Mouse (Mus musculus): ENCODE measurements around the gene Pygo2.

Gene Pygo2

GRCm38 (mm10) chr3:89393605-89394004 lies 36.4 kb upstream of the Pygo2 start:
- in situ Hi-C loops (cut with MboI) = no loop called here

GRCm38 (mm10) chr3:89394006-89394893 lies 35.8 kb upstream of the Pygo2 start, which contains the start of gene Zbtb7b:
Gene Zbtb7b (minus strand): TSS chr3:89394776.
- in situ Hi-C loops (cut with MboI) = no loop called here

- in situ Hi-C loops (cut with MboI) = no loop called here
Measured at GRCm38 (mm10) chr3:89394894-89395256, 35.1 kb upstream of the Pygo2 start.

GRCm38 (mm10) chr3:89395419-89395805 lies 34.6 kb upstream of the Pygo2 start:
- in situ Hi-C loops (cut with MboI) = no loop called here

GRCm38 (mm10) chr3:89395806-89396653 lies 34.0 kb upstream of the Pygo2 start:
- in situ Hi-C loops (cut with MboI) = no loop called here

- in situ Hi-C loops (cut with MboI) = no loop called here
Measured at GRCm38 (mm10) chr3:89396654-89397005, 33.4 kb upstream of the Pygo2 start.

- in situ Hi-C loops (cut with MboI) = no loop called here
Measured at GRCm38 (mm10) chr3:89401329-89401728, 28.7 kb upstream of the Pygo2 start.

GRCm38 (mm10) chr3:89402693-89403092 lies 27.3 kb upstream of the Pygo2 start, which contains the start of gene Lenep:
Gene Lenep (minus strand): TSS chr3:89402793.
- in situ Hi-C loops (cut with MboI) = no loop called here

GRCm38 (mm10) chr3:89406887-89407286 lies 23.1 kb upstream of the Pygo2 start:
- in situ Hi-C loops (cut with MboI) = no loop called here

GRCm38 (mm10) chr3:89408448-89408847 lies 21.6 kb upstream of the Pygo2 start:
- in situ Hi-C loops (cut with MboI) = no loop called here

GRCm38 (mm10) chr3:89409701-89410100 lies 20.3 kb upstream of the Pygo2 start:
- in situ Hi-C loops (cut with MboI) = no loop called here

- in situ Hi-C loops (cut with MboI) = no loop called here
Measured at GRCm38 (mm10) chr3:89410864-89411263, 19.1 kb upstream of the Pygo2 start.

GRCm38 (mm10) chr3:89411490-89412393 lies 18.3 kb upstream of the Pygo2 start, which contains the start of gene Flad1:
Gene Flad1 (minus strand): TSS chr3:89411870.
- in situ Hi-C loops (cut with MboI) = no loop called here

GRCm38 (mm10) chr3:89416158-89416557 lies 13.9 kb upstream of the Pygo2 start:
- in situ Hi-C loops (cut with MboI) = no loop called here

- in situ Hi-C loops (cut with MboI) = no loop called here
Measured at GRCm38 (mm10) chr3:89417131-89417530, 12.9 kb upstream of the Pygo2 start.

GRCm38 (mm10) chr3:89417840-89418169 lies 12.2 kb upstream of the Pygo2 start:
- in situ Hi-C loops (cut with MboI) = no loop called here

- in situ Hi-C loops (cut with MboI) = no loop called here
Measured at GRCm38 (mm10) chr3:89418170-89418860, 11.7 kb upstream of the Pygo2 start, which contains the start of the genes Cks1b and Shc1. Gene Cks1b (minus strand): TSS chr3:89418383. Gene Shc1 (plus strand): TSS chr3:89418443.

GRCm38 (mm10) chr3:89418861-89419250 lies 11.2 kb upstream of the Pygo2 start:
- in situ Hi-C loops (cut with MboI) = no loop called here

GRCm38 (mm10) chr3:89419571-89419970 lies 10.4 kb upstream of the Pygo2 start:
- in situ Hi-C loops (cut with MboI) = no loop called here

GRCm38 (mm10) chr3:89419981-89420380 lies 10.0 kb upstream of the Pygo2 start:
- in situ Hi-C loops (cut with MboI) = no loop called here

GRCm38 (mm10) chr3:89420421-89420820 lies 9.6 kb upstream of the Pygo2 start:
- in situ Hi-C loops (cut with MboI) = no loop called here
